ENCODE assay signal across 18 mouse cellular contexts in the genomic region with DNA sequence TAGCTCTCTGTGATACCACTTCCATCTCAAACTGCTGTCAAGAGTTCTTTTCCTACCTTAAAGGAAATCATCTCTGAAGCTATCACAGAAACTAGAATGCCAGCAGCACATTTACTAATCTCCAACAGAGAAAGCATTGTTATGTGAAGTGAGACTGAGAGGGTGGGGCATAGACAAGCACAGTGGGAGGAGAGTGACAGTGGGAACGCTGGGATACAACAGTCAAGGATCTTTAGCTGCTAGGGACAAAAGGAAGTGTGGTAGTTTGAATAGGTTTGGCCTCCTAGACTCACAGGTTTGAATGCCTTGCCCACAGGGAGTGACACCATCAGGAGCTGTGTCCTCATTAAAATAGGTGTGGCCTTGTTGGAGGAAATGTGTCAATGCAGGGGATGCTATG.
"Had no signal": no experiment of that assay in that cellular context is flagged by ENCODE, and none has a peak within 500 bp of the region (broad histone marks: within the 10 kb centered on the region; RNA-seq: fewer than 3 reads in every experiment).

No protein-coding gene starts in this region.

- DNase-seq: lung, adult 18-20 months; lung, embryonic 14.5 days; lung, postnatal 10 days; lung, postnatal 4 days; right cerebral cortex, postnatal 14 days; thymus, adult 2 months; thymus, postnatal 25 days; thymus, postnatal 4 days had no signal

- H3K27me3 ChIP-seq: megakaryocyte, embryonic 14.5 days; midbrain, embryonic 13.5 days; neural tube, embryonic 13.5 days; neural tube, embryonic 15.5 days; stomach, embryonic 15.5 days had no signal

- H3K4me2 ChIP-seq: lung, embryonic 14.5 days; midbrain, embryonic 11.5 days; midbrain, embryonic 13.5 days; neural tube, embryonic 13.5 days; neural tube, embryonic 15.5 days; stomach, embryonic 15.5 days had no signal

- H3K36me3 ChIP-seq: stomach, embryonic 15.5 days had no signal

- H3K9me3 ChIP-seq: megakaryocyte, embryonic 14.5 days; midbrain, embryonic 13.5 days; neural tube, embryonic 13.5 days; neural tube, embryonic 15.5 days; stomach, embryonic 15.5 days had no signal

- H3K4me3 ChIP-seq: megakaryocyte, embryonic 14.5 days; midbrain, embryonic 13.5 days; myocyte; neural tube, embryonic 13.5 days; neural tube, embryonic 15.5 days; stomach, embryonic 15.5 days had no signal

- ATAC-seq: midbrain, embryonic 13.5 days; midbrain, embryonic 16.5 days had no signal

- H3K9ac ChIP-seq: liver, embryonic 14.5 days; lung, embryonic 14.5 days; midbrain, embryonic 13.5 days; neural tube, embryonic 13.5 days; neural tube, embryonic 15.5 days; stomach, embryonic 15.5 days had no signal

- H3K4me1 ChIP-seq: midbrain, embryonic 13.5 days; neural tube, embryonic 13.5 days; neural tube, embryonic 15.5 days; stomach, embryonic 15.5 days had no signal

- H3K27ac ChIP-seq: liver, embryonic 14.5 days; midbrain, embryonic 13.5 days; neural tube, embryonic 13.5 days; neural tube, embryonic 15.5 days; stomach, embryonic 15.5 days; stomach, postnatal 0 days had no signal
